Mouse (Mus musculus) embryo, embryonic 11.5 days (tissue): Measurements from ENCODE around the gene Gtsf1.

Experiments
- DNase-seq: peaks from one replicate; pipeline ENCODE4 v3.0.0-alpha.2; 2012; ENCODE audit warnings: low read depth, low spot score

Gtsf1 gene

DNA sequence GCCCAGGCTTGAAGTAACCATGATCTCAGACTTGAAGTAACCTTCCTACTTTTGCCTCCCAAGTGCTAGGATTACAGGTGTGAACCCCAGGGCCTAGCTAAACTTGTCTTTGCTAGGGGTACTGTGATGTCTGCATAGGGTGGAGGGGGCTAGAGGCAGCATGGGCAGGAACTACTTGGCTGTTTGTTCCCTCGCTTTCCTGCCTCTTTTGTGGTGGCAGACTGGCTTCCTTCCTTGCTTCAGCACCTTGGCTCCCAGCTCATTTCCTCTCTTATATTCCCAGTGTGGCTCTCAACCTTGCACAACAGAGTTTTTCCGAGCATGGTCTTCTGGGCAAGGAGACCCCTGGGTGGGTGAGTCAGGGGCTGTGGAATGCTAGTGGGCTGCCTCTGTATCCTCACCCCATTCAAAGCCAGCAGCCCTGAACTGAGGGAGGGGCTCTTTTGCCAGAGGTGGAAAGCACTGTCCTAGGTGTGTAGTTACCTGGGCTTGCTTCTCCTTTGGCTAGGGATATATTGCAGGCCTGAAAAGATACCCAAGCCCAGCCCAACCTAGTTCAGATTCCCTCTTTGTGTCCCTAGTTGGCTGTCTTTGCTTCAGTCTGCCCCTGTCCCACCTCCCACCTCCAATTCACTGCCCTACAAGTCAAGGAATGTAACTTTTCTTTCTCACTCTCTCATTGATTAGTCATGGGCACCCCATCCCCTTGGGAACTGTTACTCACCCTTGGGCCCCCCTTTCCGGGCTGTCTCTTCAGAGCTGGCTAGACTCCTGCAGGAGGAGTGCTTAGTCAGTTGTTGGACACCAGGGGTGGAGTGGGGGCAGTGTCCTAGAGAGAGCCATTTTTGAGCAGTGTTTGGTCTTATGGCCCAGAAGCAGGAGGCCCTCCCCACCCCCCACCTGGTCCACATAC, 52.3 kb downstream of the Gtsf1 start:
- no peak for DNase-seq

DNA sequence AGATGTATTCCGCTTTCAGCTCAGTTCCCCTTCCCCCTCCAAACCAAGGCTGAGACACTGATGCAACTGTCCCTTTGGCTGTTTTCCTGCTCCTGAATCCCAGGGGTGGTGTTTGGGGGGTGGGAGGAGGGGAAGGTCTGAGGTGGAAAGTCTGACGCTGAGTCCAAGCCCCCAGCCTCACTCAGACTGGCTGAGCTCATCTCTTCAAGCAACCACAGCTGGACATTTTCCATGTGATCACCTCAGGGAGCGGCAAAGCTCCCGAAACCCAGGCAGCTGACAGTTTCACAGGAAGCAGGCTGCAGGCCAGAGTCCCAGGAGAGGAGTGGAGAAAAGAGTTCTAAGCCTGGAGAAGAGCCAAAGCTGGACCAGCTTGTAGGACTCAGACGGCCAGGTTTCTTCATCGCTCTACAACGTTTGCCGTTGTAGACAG, 53.4 kb downstream of the Gtsf1 start:
- no peak for DNase-seq

DNA sequence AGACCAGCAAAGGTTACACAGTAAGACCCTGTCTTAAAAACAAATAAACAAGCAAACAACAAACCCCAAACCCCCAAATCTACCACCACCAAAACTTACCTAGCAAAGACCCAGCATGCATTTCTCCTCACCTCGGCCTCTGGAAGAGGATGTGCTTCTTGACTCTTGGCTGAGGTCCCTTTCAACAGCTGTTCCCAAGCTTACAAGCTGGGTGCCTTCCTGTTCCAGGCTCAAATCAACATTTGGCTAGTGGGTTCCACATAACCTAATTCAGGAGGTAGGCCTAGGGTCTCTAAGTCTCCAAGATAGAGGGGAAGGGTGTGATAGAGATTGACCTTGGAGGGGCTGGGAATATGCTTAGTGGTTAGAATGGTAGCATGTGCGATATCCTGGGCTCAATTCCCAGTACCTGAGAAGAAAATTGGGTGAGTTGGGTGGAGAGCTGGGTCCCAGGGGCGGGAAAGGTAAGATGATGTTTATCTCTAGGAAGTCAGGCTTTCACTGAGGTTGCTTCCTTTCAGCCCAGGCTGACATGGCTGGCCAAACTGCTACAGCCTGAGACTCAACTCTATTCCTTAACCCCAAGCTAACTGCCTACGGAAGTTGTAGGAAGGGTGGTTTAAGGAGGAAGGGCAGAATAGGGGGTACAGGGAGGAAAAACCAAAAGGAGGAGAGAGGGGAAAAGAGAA, 55.0 kb downstream of the Gtsf1 start:
- no peak for DNase-seq

DNA sequence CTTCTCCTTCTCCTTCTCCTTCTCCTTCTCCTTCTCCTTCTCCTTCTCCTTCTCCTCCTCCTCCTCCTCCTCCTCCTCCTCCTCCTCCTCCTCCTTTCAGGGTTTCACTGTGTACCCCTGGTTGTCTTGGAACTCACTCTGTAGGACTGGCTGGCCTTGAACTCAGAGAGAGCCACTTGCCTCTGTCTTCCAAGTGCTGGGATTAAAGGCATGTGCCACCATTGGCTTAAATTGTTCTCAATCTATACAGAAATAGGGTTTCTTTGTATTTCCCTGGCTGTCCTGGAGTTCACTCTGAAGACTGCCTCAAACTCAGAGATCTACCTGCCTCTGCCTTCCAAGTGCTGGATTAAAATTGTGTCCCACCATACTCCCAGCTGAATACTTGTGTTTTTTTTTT, 57.8 kb downstream of the Gtsf1 start:
- DNase-seq: no peak

DNA sequence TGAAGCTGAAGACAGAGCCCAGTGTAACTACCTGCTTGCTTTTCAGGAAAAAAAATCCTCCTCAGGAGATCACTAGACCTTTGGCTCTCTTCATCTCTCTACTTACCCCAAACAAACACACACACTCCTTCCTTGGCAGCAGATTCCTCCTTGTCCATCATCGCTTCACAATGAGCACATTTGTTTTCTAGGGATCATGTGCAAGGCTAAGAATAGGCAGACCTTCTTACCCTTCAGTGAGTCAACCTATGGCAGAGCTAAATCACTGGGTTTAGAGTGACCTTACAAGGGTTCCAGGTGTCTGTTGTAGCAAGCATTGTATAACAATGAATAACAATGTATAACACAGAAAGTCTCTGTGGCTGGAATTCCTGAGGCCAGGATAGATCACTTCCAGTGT, 58.5 kb downstream of the Gtsf1 start:
- DNase-seq: no peak

DNA sequence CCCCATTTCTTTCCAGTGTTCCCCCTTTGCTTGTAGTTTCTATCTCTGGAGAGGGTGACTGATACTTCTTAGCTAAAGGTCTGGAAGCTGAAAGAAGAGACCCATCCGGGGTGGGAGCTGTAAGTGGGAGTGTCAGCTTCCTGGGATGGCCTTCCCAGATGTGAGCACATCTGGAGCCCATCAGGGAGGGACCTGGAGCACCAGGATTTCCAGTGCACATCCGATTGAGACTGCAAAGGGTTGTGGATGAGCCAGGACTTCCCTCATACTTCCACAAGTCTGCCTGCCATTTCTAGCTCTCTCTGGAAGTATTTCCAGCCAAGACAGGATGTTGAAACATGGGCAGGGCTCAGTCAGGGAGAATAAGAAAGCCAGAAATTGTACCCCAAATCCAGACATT, 59.1 kb downstream of the Gtsf1 start:
- DNase-seq: no peak

DNA sequence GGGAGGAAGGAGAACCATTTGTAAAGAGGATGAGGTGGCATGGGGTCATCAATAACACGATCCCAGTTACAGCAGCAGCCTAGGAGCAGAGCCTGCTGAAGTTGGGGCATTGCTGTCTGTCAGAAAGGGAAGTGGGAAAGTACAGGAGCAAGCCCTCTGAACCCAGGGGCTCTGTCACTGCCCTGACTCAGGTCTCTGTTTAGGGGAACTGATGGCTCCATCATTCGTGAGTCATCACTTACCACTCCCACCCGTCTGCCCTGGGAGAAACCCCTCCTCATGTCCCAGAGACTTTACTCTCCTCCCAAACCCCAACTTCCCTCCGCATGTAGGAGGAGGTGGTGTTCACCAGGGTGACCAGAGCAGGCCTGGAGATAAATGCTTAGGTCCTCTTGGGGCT, 59.8 kb downstream of the Gtsf1 start:
- DNase-seq: no peak

DNA sequence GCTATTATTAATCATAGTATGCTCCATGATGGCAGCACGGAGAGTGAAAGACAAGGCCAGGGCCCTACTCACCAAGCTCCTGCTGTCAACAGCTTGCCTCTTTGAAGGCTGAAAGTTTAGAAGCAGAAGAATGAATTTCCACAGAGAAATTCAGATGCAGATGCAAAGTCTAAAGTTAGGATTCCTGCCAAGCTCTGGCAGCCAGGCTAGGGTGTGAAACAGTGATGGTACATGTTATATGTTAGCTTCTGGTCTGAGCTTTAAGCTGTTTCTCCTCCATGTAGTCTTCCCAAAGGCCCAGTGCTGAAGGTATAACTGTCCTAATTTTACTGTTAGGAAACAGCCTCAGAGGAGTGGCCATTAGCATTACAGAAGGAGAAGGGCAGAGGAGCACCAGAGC, 61.1 kb downstream of the Gtsf1 start:
- DNase-seq: no peak

DNA sequence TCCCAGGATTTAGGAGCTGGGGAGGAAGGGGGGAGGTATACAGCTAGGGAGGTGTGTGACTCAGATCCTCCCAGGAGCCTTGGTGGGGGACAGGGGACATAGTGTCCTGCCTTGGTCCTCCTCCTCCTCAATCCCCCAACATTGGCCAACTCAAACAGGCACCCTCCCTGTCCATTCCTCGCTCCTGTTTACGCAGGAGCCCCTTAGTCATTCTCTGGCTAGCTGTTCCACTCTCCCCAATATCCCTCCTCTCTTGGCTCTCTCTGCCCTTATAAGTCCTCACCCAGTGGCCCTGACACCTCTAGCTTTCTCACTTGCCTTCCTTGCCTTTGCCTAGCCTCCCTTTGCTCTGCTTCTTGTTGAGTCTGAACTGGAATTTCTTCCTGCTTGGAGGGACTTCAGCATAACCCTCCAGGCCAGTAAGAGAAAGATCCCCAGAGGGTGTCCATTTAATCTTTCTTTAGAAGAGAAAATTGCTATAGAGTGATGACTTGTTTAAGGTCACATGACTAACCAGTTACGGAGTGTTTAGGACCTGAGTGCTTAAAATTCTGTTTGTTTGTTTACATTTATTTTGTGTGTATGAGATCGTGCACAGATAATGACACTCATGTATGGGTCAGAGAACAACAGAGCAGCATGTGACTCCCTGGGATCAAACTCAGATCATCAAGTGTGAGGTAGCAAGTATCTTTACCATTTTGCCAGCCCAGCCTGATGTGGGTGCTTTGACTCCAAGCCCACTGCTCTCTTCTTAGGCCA, 61.9 kb downstream of the Gtsf1 start:
- DNase-seq: no peak

DNA sequence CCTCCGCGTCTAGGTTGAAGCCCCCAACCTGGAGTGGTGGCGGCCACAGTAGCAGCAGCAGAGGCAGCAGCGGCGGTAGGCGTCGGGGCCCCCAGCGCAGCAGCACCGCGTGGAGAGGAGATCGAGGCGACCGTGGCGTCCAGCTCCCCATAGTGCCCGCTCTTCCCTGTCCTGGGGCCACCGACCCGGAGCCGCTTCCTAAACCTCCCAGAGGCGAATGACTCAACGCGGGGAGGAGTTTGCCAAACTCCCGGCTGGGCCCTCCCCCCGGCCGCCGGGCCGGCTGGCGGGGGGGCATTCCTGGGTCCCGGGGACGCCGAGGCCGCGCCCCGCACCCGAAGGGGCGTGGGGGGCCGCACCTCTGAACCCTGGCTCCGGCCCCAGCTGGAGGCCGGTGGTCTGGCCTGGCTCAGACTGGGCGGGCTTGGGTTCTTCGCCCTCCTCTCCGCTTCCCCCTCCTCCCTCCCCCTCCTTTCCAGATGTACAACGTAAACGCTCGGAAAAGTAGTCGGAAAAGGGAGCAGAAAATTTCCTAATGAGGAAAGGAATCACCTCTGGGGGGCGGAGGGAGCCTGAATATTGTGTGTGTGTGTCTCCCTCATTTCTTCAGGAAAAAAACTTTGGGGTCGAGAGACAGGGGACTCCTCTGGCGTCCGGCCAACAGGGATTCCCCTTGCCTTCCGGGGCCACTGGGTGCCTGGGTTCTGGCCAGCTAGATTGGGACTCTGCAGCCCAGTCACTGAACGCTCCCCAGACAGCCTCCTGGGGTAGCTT, 63.7 kb downstream of the Gtsf1 start, which contains the start of gene Itga5:
Itga5 (minus strand) TSS at position 388 of the 774 bp plus-strand sequence.
- DNase-seq: no peak

DNA sequence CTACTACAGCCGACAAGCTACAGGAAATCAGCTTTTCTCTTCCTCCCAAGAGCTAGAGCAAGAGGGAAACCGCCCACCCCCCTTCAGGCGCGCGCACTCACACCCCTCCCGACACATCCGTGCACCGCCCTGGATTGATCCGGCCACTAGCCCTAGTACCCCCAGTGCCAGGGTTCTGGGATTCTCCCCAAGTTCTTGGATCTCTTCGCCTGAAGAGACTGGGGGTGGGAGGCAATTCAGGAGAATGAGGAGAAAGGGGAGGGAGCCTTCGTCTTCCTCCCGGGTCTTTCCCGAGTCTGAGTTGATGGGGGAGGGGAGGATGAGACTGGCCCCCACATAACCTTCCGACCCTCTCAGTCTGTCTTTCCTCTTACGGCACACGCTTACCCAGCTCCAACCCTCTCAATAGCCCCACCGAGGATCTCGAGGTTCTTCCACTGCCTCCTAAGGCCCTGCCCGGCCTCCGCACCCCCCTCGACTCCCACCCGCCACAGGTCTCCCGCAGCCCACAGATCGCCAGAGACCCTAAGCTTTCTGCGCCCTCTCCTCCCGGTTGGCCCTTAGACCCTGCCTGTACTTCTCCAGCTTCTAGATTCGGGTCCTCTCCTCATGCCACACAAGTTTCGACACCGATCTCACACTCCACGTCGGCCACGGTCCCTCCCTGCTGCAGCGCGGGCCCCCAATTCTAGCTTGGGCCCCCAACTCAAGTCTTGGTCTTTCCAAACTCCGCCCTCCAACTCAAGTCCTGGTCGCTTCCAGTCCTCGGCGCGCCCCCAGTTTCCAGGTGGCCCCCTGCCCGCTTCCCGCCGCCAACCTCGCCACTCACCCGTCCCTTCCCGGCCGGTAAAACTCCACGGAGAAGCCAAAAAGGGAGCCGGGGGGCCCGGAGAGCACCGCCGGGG, 64.5 kb downstream of the Gtsf1 start:
- DNase-seq: no peak

DNA sequence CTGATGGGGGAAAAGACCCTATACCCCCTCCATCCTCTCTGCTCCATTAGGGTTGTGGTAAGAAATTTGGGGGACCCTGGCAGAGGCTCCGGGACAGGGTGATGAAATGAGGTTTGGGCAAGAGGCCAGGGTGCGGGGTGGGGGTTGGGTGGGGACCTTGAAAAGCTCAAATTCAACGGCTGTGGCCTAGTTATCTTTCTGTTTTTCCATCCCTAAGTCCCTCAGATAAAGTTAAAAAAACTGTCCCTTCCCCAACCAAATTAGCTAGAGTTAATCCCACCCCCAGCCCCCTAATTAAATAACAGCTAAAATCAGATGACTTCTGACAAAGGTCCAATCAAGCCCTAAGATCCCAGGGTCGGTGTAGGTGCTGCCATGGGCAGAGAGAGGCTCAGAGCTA, 65.5 kb downstream of the Gtsf1 start:
- DNase-seq: no peak

DNA sequence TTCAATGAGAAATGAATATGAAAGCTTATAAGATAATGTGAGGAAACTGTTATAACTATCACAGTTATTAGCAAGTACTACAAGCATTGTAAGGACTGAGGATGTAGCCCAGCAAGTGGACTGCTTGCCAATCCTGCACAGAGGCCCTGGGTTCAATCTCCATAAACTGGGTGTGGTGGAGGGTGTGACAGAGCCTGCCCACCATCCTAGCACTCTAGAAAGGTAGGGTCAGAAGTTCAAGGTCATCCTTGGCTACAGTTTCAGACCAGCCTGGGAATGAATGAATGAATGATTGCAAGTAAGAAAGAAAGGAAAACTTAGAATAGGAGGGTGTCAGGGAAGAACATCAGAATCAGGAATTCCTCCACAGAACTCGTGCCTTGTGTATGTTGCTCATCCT, 66.5 kb downstream of the Gtsf1 start:
- DNase-seq: no peak

DNA sequence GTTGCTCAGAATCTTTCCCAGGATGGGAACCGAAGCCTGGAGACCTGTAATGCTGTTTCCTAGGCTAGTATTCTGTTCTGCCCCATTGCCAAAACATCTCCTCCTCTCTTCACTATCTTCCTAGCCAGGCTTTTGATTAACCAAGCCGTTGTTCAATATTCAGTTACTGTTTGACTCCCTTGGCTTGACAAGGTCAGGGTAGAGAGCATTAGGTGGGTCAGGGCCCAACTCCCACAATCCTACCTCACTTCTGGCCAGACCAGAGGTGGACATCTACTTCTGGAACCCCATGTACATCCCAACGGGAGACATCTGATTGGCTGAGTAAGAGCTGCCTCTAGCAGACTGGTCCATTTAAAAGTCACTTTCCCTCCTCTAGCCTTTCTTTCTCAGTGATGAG, 67.3 kb downstream of the Gtsf1 start:
- DNase-seq: no peak

DNA sequence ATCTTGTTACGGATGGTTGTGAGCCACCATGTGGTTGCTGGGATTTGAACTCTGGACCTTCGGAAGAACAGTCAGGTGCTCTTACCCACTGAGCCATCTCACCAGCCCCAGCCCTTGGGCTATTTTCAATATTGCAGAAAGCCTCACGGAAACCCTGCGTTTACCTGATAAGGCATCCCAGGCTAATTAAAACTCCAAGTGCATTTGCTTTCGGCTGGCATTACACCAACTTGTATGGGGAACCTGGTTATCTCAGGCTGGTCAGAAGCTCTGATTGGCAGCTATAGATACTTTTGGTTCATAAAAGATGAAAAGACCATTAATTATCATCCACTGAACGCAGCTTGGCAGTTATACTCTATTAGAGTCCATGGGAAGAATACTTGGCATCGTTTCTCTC, 67.9 kb downstream of the Gtsf1 start:
- no peak for DNase-seq

DNA sequence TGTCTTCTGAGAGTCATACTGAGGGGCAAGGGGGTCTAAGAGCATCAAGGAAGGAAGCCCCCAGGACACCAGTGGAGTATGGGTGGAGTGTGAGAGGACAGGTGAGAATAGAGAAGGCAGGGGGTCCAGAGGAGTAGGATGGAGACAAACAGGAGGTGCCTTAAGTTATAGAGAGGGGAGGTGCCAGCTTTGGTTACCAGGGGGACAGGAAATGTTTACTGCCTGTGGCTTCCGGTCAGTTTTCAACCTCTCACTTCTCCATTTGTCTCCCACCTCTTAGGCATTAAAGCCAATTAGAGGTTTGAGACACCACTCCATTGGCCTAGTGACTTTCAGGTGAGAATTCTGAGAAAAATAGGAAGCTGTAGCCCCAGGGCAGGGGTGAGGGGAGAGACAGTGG, 69.0 kb downstream of the Gtsf1 start:
- DNase-seq: no peak

DNA sequence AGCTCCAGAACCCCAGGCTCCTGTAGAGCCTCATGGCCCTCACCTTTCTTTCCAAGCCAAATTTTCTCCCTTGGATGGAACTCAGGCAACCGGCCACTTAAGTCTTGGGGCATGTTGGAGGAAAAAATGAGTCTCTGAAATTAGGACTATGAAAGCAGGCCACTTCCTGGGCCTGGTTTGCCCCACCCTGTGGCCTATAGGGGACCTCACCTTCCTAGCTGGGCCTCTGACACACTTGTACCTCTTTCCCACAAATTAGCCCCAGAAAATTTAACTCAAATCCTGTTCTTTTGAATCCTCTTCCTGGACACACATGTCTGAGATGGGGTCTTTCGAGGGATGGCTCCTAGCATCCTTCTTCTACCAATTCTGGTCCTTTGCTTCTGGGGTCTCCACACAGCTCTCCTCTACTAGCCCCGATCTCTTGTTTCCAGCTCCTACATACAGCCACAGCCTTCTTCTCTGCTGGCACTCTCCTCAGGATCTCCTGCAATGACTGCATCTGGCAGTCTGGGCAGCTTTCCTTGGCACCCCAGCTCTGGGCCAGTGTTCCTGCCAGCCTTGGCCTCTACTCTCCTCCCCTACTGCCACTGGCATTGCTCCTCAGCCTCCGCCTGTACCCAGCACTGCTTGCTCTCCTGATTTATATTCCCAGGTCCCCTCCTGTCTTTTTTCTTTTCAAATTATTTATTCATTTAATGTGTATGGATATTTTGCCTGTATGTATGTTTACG, 70.2 kb downstream of the Gtsf1 start:
- no peak for DNase-seq

DNA sequence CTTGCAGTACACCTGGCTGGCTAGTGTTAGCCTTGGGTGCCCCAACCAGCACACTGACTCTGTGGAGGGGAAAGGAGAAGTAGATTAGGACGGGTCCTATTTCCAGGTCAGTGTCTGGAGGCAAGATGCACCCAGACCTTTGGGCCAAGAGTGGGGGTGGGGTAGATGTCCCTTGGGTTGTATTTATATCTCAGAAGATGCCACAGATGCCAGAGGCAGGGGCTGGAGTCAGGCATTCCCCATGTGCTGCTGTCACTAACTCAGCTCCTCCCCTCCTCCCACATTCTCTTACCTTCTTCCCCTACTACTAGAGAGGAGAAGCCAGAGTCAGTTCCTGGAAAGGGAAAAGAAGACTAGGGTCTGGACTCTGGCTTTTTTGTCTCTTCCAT, 71.2 kb downstream of the Gtsf1 start:
- no peak for DNase-seq

DNA sequence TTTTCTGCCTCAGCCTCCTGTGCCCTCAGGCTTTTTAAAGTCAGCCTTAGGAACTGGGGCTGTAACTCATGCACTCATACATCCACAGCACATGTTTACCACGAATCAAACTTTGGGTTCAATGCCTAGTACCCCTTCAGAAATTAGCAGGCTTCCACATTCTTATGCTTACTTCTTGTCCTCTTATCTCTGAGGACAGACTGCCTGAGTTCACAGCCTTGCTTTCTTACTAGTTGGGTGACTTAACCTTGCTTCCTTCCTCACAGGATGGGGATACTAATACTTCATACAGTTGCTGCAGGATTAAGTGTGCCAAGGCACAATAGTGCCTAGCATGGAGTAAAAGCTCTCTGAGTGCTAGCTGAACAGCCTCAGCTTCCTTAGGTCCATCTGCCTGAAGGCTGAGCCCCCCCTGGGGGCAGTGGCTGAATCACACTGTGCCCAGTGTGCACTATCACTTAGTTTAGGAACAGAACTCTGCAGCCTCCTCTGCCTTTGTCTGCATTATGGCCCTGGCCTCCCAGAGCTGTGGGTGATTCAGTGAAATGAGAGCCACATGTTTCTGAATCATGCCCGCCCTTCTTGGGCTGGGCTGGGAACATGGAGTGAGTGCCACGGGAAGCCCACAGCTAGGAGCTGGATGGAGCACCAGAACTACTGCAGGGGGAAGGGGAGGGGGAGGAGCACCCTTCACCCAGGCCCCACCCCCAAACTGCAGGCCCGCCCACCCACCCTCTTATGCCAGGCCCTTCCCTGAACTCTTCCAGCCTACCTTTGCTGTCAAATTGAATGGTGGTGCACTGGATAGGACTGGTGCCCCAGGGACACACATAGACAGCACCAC, 71.8 kb downstream of the Gtsf1 start:
- DNase-seq: no peak
